Comparison of ENCODE assay signal across 8 mouse cellular contexts in genomic region chr19:44989567-44990495, GRCm38 (mm10). TPM values are rescaled to one million over a fixed set of nuclear protein-coding genes. Genes with fewer than 3 reads are reported as not detected.
DNase-seq lines count a peak whose midpoint lies in the region; ATAC-seq and TF ChIP-seq lines count a peak whose summit lies in the region.

No protein-coding gene starts in this region.

- H3K4me3 ChIP-seq in E14TG2a.4 (replicated peaks; ENCODE audit: low read length), result peak overlapping the region; percentile 85
- H3K4me3 ChIP-seq in forebrain, embryonic 14.5 days (ENCODE audit: low read depth, low read length), result peak overlapping the region; percentile 70
- H3K4me3 ChIP-seq in neural tube, embryonic 12.5 days, result peak overlapping the region; percentile 75

- peaks cover 48% of the 10 kb centered on the region for H3K4me1 ChIP-seq in E14TG2a.4 (replicated peaks; ENCODE audit: low read depth, low read length)
- H3K4me1 ChIP-seq in forebrain, embryonic 14.5 days (ENCODE audit: control insufficient read depth, insufficient read depth, low read length), result peaks cover 7% of the 10 kb centered on the region
- peaks cover 31% of the 10 kb centered on the region for H3K4me1 ChIP-seq in neural tube, embryonic 12.5 days

- no peak for ATAC-seq in cerebellum, adult (ENCODE audit: insufficient number of reproducible peaks, low FRiP score, low TSS enrichment)
- ATAC-seq in forebrain, embryonic 14.5 days, result peak; percentile 30; the same call in 1 of the 2 replicates
- peak; percentile 10; the same call in 1 of the 2 replicates for ATAC-seq in neural tube, embryonic 12.5 days (ENCODE audit: low FRiP score, low read depth)

- 3% methylated on average over 22 of the region's 22 CpGs for WGBS in forebrain, embryonic 14.5 days
- 5% methylated on average over 22 of the region's 22 CpGs for WGBS in neural tube, embryonic 12.5 days

- DNase-seq in cerebellum, adult 11 months, result peak; percentile 20
- DNase-seq in forebrain, embryonic 14.5 days (ENCODE audit: low spot score), result no peak
- peak; percentile 79 for DNase-seq in kidney, postnatal 14 days
- no peak for DNase-seq in frontal cortex, postnatal 10 days (ENCODE audit: low spot score in 2 of 2)
- no peak for DNase-seq in thymus, adult 18-20 months

- H3K27ac ChIP-seq in forebrain, embryonic 14.5 days (ENCODE audit: low read depth, low read length), result 0 out of 2 replicates have a peak overlapping the region, but pooled peaks have one; percentile 24
- H3K27ac ChIP-seq in neural tube, embryonic 12.5 days, result peak overlapping the region; percentile 32

- no peaks in the 10 kb centered on the region for H3K9me3 ChIP-seq in E14TG2a.4 (ENCODE audit: low read length)
- H3K9me3 ChIP-seq in forebrain, embryonic 14.5 days (replicated peaks; ENCODE audit: control insufficient read depth, low read length), result no peaks in the 10 kb centered on the region
- no peaks in the 10 kb centered on the region for H3K9me3 ChIP-seq in neural tube, embryonic 12.5 days

- H3K36me3 ChIP-seq in E14TG2a.4 (ENCODE audit: insufficient read depth, low read length), result 0 out of 2 replicates have a peak, but pooled peaks cover 5% of the 10 kb centered on the region
- H3K36me3 ChIP-seq in forebrain, embryonic 14.5 days (ENCODE audit: control insufficient read depth, insufficient read depth, low read length), result peaks cover 18% of the 10 kb centered on the region
- peaks cover 9% of the 10 kb centered on the region for H3K36me3 ChIP-seq in neural tube, embryonic 12.5 days

- peak overlapping the region; percentile 93 for H3K9ac ChIP-seq in forebrain, embryonic 14.5 days (ENCODE audit: low read length)
- peak overlapping the region; percentile 85 for H3K9ac ChIP-seq in neural tube, embryonic 12.5 days

- H3K4me2 ChIP-seq in forebrain, embryonic 14.5 days (ENCODE audit: low read length), result peak overlapping the region; percentile 92
- H3K4me2 ChIP-seq in neural tube, embryonic 12.5 days (replicated peaks), result peak overlapping the region; percentile 83

- TF ChIP-seq CTCF in E14TG2a.4 (conservative IDR thresholded peaks at IDR 0.05; ENCODE audit: low read length), result no peak

- H3K27me3 ChIP-seq in E14TG2a.4 (ENCODE audit: insufficient read depth, low read length), result peaks cover 39% of the 10 kb centered on the region
- H3K27me3 ChIP-seq in forebrain, embryonic 14.5 days (replicated peaks; ENCODE audit: control insufficient read depth, insufficient read depth, low read length), result no peaks in the 10 kb centered on the region
- H3K27me3 ChIP-seq in neural tube, embryonic 12.5 days (replicated peaks), result no peaks in the 10 kb centered on the region

RNA-seq across cellular contexts. Expression of gene Sema4g, which starts 0.9 kb away (rescaled TPM):
- polyA plus RNA-seq in forebrain, embryonic 14.5 days (2014; fragmentation: Nextera tagmentation; extraction: Ambion mirVana), result 11.0 and 11.3 TPM in 2 replicates
- 10.1 and 10.8 TPM in 2 replicates for polyA plus RNA-seq in neural tube, embryonic 12.5 days (2016; fragmentation: Nextera tagmentation; extraction: Ambion mirVana)

RNA-seq across cellular contexts. Expression of gene Twnk, which starts 15.6 kb away (rescaled TPM):
- polyA plus RNA-seq in forebrain, embryonic 14.5 days (2014; fragmentation: Nextera tagmentation; extraction: Ambion mirVana), result 10.6 and 11.6 TPM in 2 replicates
- 21.4 and 22.8 TPM in 2 replicates for polyA plus RNA-seq in neural tube, embryonic 12.5 days (2016; fragmentation: Nextera tagmentation; extraction: Ambion mirVana)

RNA-seq across cellular contexts. Expression of gene Mrpl43, which starts 16.4 kb away (rescaled TPM):
- polyA plus RNA-seq in forebrain, embryonic 14.5 days (2014; fragmentation: Nextera tagmentation; extraction: Ambion mirVana), result 67.1 and 68.4 TPM in 2 replicates
- 82.9 and 83.2 TPM in 2 replicates for polyA plus RNA-seq in neural tube, embryonic 12.5 days (2016; fragmentation: Nextera tagmentation; extraction: Ambion mirVana)

RNA-seq across cellular contexts. Expression of gene Lzts2, which starts 24.4 kb away (rescaled TPM):
- 15.3 and 17.2 TPM in 2 replicates for polyA plus RNA-seq in forebrain, embryonic 14.5 days (2014; fragmentation: Nextera tagmentation; extraction: Ambion mirVana)
- 68.5 and 70.0 TPM in 2 replicates for polyA plus RNA-seq in neural tube, embryonic 12.5 days (2016; fragmentation: Nextera tagmentation; extraction: Ambion mirVana)

RNA-seq across cellular contexts. Expression of gene Pdzd7, which starts 55.7 kb away (rescaled TPM):
- 1.1 and 1.8 TPM in 2 replicates for polyA plus RNA-seq in forebrain, embryonic 14.5 days (2014; fragmentation: Nextera tagmentation; extraction: Ambion mirVana)
- polyA plus RNA-seq in neural tube, embryonic 12.5 days (2016; fragmentation: Nextera tagmentation; extraction: Ambion mirVana), result 0.63 and 0.72 TPM in 2 replicates

Comparison
In these comparisons a context has a peak if more than half of its experiments do, and no peak if none do; other contexts are left out.
1. DNase-seq: peak in cerebellum, adult 11 months (single experiment) and kidney, postnatal 14 days (single experiment); none in forebrain, embryonic 14.5 days (single experiment), frontal cortex, postnatal 10 days (0 of 2) and thymus, adult 18-20 months (0 of 2).
2. Peak in every context shown above with its lines, with median percentiles within 50 percentile points of each other: H3K4me3 ChIP-seq.